Mouse (Mus musculus) cortical plate, adult 2 months (tissue): ENCODE results near the gene Ankrd33. TPM values are rescaled to one million over a fixed set of nuclear protein-coding genes. Genes with fewer than 3 reads are reported as not detected.

ENCODE experiments used
- H3K27ac ChIP-seq: fragments of 200-500 bp; 2 replicates; pipeline ENCODE4 v1.5.1; 2012; ENCODE audit warnings: low read length, control low read depth, inconsistent platforms; ENCODE audit not compliant: insufficient read depth
- H3K4me1 ChIP-seq: fragments of 200-500 bp; 2 replicates; pipeline ENCODE4 v1.6.1; 2011; ENCODE audit warnings: low read length; ENCODE audit not compliant: control insufficient read depth, insufficient read depth
- H3K4me3 ChIP-seq: fragments of 200-500 bp; 2 replicates; pipeline ENCODE4 v1.5.1; 2011; ENCODE audit warnings: mild to moderate bottlenecking, low read length, control low read depth; ENCODE audit not compliant: insufficient read depth
- CTCF ChIP-seq: fragments of 200-500 bp; IDR thresholded peaks from 2 replicates; pipeline ENCODE4 v1.5.1; 2011; ENCODE audit warnings: mild to moderate bottlenecking, control low read depth, low read length; ENCODE audit not compliant: insufficient read depth; ENCODE audit errors: extremely low read depth
- POLR2A ChIP-seq: fragments of 200-500 bp; IDR thresholded peaks from 2 replicates; pipeline ENCODE4 v1.6.1; 2011; ENCODE audit warnings: mild to moderate bottlenecking, low read length, control low read depth; ENCODE audit not compliant: insufficient read depth; ENCODE audit errors: extremely low read depth
- polyA plus RNA-seq: library from polyadenylated mRNA; depleted of rRNA; stranded (reverse); fragments of >200 nt; gene quantifications from 2 replicates; pipeline ENCODE4 v1.2.3, GENCODE M21; 2012

The Ankrd33 gene
- polyA plus RNA-seq, 1 experiment, result not detected

DNA sequence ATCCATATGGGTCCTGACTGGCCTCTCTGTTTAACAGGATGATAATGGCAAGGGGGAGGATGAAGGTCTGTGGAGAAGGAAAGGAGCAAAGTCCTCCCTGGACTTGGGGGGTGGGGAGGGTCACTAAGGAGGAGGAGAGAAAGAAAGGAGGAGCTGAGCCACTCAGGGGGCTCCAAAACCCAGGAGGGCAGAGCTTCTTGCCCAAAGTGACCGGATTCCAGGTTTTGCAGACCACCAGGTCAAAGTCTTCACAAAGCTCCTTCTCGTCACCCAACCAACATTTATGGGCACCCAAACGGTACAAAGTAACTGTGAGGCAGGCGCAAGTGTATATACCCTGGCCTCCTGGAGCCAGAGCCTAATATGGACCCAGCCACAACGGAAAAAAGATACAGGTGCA, 39.9 kb upstream of the Ankrd33 start:
- Histone ChIP-seq H3K27ac (no peak overlapping the region), H3K4me3 (no peak overlapping the region), H3K4me1 (no peaks in the 10 kb centered on the region)
- TF ChIP-seq POLR2A (no peak), CTCF (no peak)

DNA sequence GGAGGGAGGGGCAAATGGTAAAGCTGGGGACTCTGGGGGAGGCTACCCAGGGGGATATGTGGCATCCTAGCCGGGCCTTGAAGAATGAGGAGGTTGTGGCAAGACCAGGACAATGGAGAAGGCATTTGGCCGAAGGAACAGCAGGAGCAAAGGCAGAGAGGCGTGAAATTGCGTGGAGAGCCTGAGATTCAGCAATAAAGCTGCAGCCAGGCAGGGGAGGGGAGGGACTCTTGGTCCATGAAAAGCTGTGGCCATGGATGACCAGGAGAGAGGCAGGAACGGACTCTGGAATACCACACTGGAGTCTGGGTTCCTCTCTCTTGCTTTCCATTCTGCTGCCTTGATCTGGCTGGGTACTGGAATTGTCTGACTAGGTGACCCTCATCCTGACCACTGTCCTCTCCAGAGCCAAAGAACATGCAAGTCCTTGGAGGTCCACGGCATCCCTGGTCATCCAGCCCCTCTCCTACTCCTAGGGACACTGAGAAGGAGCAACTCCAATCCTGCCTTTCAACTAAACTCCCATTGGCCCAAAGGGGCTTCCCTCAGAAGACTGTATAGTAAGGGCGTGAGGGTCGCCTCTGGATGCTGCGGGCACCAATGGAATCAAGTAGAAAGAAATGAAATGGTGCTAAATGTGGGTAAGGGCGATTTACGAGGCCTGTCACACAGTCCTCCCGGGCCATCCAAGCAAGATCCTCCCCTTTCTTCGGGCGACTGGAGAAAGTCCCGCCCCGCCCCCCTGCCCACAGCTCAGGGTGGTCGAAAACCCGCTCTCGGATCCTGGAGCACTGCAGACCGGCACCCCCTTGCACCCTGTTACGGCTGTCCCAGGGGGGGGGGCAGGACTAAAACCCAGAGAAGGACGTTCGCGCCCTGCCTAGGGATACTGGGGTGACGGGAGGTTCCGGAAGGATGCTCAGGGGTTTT, 39.2 kb upstream of the Ankrd33 start:
- Histone ChIP-seq H3K27ac (no peak overlapping the region), H3K4me3 (no peak overlapping the region), H3K4me1 (no peaks in the 10 kb centered on the region)
- TF ChIP-seq CTCF, result no peak
- TF ChIP-seq POLR2A, result no peak

GRCm38 (mm10) chr15:101077001-101077812, 38.3 kb upstream of the Ankrd33 start:
- no peak overlapping the region for H3K27ac ChIP-seq
- TF ChIP-seq POLR2A, result no peak
- no peak for TF ChIP-seq CTCF
- H3K4me3 ChIP-seq, result peak overlapping the region; percentile 20
- H3K4me1 ChIP-seq, result no peaks in the 10 kb centered on the region

- peak within 1 kb of the TSS; percentile 53; the same call in 1 of the 2 replicates for H3K27ac ChIP-seq
- TF ChIP-seq POLR2A (no peak), CTCF (no peak)
Observed at GRCm38 (mm10) chr15:101077813-101078730, 37.5 kb upstream of the Ankrd33 start, which contains the start of gene Fignl2. Gene Fignl2, minus strand, starts transcription at chr15:101078567.

GRCm38 (mm10) chr15:101078731-101079156, 36.8 kb upstream of the Ankrd33 start:
- H3K4me1 ChIP-seq, result no peaks in the 10 kb centered on the region
- 0 out of 2 replicates have a peak, but pooled peaks have one; percentile 12 for TF ChIP-seq POLR2A
- no peak for TF ChIP-seq CTCF
- H3K4me3 ChIP-seq, result peak overlapping the region; percentile 19
- H3K27ac ChIP-seq, result peak overlapping the region; percentile 53; the same call in 1 of the 2 replicates

More at GRCm38 (mm10) chr15:101077813-101078730, 37.5 kb upstream of the Ankrd33 start, which contains the start of gene Fignl2:
- H3K4me1 ChIP-seq, result no peaks in the 10 kb centered on the region
- H3K4me3 ChIP-seq, result peak within 1 kb of the TSS; percentile 20

GRCm38 (mm10) chr15:101080031-101080520, 35.5 kb upstream of the Ankrd33 start:
- TF ChIP-seq CTCF (no peak), POLR2A (no peak)
- Histone ChIP-seq H3K4me3 (no peak overlapping the region), H3K4me1 (no peaks in the 10 kb centered on the region), H3K27ac (no peak overlapping the region)

DNA sequence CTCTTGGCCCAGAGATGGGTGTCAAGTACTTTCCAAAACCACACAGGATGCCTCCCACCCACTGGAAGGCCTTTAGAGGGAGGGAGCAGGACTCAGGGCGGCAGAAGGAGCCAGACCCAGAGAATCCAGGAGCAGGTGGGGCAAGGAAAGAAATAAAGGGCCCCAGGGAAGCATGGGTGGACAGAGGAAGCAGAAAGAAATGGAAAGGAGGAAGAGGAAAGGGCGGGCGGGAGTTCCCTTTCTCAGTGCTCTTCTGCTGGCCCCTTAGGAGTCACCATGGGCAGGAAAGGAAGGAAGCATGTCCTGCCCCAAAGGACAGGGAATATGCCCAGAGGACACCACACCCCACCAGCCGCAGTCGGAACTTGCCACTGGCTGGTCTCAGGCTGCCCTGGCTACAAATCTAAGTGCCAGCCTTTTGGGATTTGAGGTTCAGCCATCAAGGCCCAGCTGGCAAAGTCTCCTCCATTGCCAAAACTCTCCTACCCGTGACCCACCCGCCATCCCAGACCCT, 34.5 kb upstream of the Ankrd33 start:
- H3K4me1 ChIP-seq, result no peaks in the 10 kb centered on the region
- H3K27ac ChIP-seq, result no peak overlapping the region
- TF ChIP-seq CTCF (no peak), POLR2A (no peak)

GRCm38 (mm10) chr15:101082236-101082635, 33.3 kb upstream of the Ankrd33 start:
- Histone ChIP-seq H3K27ac (no peak overlapping the region), H3K4me3 (no peak overlapping the region), H3K4me1 (no peaks in the 10 kb centered on the region)
- no peak for TF ChIP-seq POLR2A
- no peak for TF ChIP-seq CTCF

More for the DNA sequence above, 34.5 kb upstream of the Ankrd33 start:
- no peak overlapping the region for H3K4me3 ChIP-seq

DNA sequence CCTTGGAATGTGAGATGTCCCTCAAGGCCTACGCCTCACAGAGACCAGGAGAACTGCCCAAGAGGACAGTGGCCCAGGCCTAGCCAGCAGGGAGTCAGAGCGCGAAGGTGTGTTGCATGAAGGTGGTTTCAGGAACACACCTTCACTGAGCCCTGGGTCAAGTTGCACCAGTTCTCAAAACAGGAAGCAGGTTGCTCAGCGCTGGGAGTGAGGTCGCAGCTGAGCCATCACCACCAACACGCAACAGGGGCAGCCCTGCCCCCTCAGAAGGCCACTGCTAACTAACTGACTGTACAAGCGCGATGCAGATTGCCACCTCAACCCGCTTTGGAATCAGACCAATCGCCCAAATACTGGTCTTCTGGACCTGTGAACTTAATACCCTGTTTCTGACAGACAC, 31.1 kb upstream of the Ankrd33 start:
- no peaks in the 10 kb centered on the region; the same call in 1 of the 2 replicates for H3K4me1 ChIP-seq
- H3K4me3 ChIP-seq, result no peak overlapping the region
- no peak overlapping the region for H3K27ac ChIP-seq
- TF ChIP-seq CTCF (no peak), POLR2A (no peak)
